Mouse (Mus musculus): ENCODE measurements around the gene Vmn2r51. TPM values are rescaled to one million over a fixed set of nuclear protein-coding genes. Genes with fewer than 3 reads are reported as not detected.

Gene Vmn2r51
- polyA plus RNA-seq (2014; fragmentation: Illumina TruSeq; extraction: RNeasy Lipid Tissue Mini Kit (QIAGEN cat#74804); ENCODE audit: low read depth, low replicate concordance) = not detected

GRCm38 (mm10) chr7:10105641-10106040 is at the start of gene Vmn2r51:
Vmn2r51 (minus strand) TSS chr7:10105741.

GRCm38 (mm10) chr7:10053196-10053595 is 52.3 kb downstream of the Vmn2r51 start, which contains the start of gene Vmn2r50:
Vmn2r50 (minus strand) TSS chr7:10053296.

Other genes with a start within 250 kb of the Vmn2r51 start
- not detected for gene Vmn2r48, start 152.2 kb downstream of the Vmn2r51 start, polyA plus RNA-seq (2014; fragmentation: Illumina TruSeq; extraction: RNeasy Lipid Tissue Mini Kit (QIAGEN cat#74804); ENCODE audit: low read depth, low replicate concordance)
- gene Vmn2r49, start 113.5 kb downstream of the Vmn2r51 start, polyA plus RNA-seq (2014; fragmentation: Illumina TruSeq; extraction: RNeasy Lipid Tissue Mini Kit (QIAGEN cat#74804); ENCODE audit: low read depth, low replicate concordance) = not detected
- not detected for gene Vmn2r50, start 52.4 kb downstream of the Vmn2r51 start, polyA plus RNA-seq (2014; fragmentation: Illumina TruSeq; extraction: RNeasy Lipid Tissue Mini Kit (QIAGEN cat#74804); ENCODE audit: low read depth, low replicate concordance)
- gene Vmn2r52, start 70.8 kb upstream of the Vmn2r51 start, polyA plus RNA-seq (2014; fragmentation: Illumina TruSeq; extraction: RNeasy Lipid Tissue Mini Kit (QIAGEN cat#74804); ENCODE audit: low read depth, low replicate concordance) = not detected
- not detected for gene Vmn1r66, start 172.3 kb upstream of the Vmn2r51 start, polyA plus RNA-seq (2014; fragmentation: Illumina TruSeq; extraction: RNeasy Lipid Tissue Mini Kit (QIAGEN cat#74804); ENCODE audit: low read depth, low replicate concordance)

Data from liver, adult 10 weeks (tissue).